Mouse (Mus musculus) heart, postnatal 4 days (tissue): ENCODE results near the gene Tmbim1. TPM values are rescaled to one million over a fixed set of nuclear protein-coding genes. Genes with fewer than 3 reads are reported as not detected.
"Not testable (repeated sequence)": the region's sequence is repeated elsewhere in the genome, so short reads cannot be mapped to it uniquely, and the experiment has no call there.

Experiments used
- DNase-seq: peaks from one replicate; pipeline ENCODE4 v3.0.0; 2021
- total RNA-seq, 2 experiments: library from RNA; stranded (reverse); gene quantifications; 2 replicates each; pipeline ENCODE4 v1.2.3; 2021

Gene Tmbim1
- total RNA-seq, 2 experiments from 2014 or later: 43.4 to 44.3 TPM

- DNase-seq: no peak
Measured at GRCm38 (mm10) chr1:74294733-74295455, 10.5 kb downstream of the Tmbim1 start.

- no peak for DNase-seq
Measured at GRCm38 (mm10) chr1:74294090-74294643, 11.3 kb downstream of the Tmbim1 start.

GRCm38 (mm10) chr1:74293306-74293960, 12.0 kb downstream of the Tmbim1 start:
- DNase-seq: no peak

GRCm38 (mm10) chr1:74292331-74293020, 12.9 kb downstream of the Tmbim1 start:
- DNase-seq: no peak

- peak; percentile 83 for DNase-seq
Measured at GRCm38 (mm10) chr1:74290141-74290540, 15.3 kb downstream of the Tmbim1 start.

GRCm38 (mm10) chr1:74289740-74290139, 15.7 kb downstream of the Tmbim1 start:
- no peak for DNase-seq

- no peak for DNase-seq
Measured at GRCm38 (mm10) chr1:74289248-74289647, 16.2 kb downstream of the Tmbim1 start.

GRCm38 (mm10) chr1:74288327-74288726, 17.1 kb downstream of the Tmbim1 start:
- DNase-seq: no peak

- DNase-seq: not testable (repeated sequence)
Measured at GRCm38 (mm10) chr1:74286869-74287607, 18.4 kb downstream of the Tmbim1 start.

- DNase-seq: no peak
Measured at GRCm38 (mm10) chr1:74285212-74286010, 20.0 kb downstream of the Tmbim1 start.

- DNase-seq: peak; percentile 100
Measured at GRCm38 (mm10) chr1:74284543-74285160, 20.8 kb downstream of the Tmbim1 start, which contains the start of the genes Aamp and Pnkd. TSS of gene Aamp (minus strand) at chr1:74284738. TSS of gene Pnkd (plus strand) at chr1:74284930.

GRCm38 (mm10) chr1:74283686-74284463, 21.5 kb downstream of the Tmbim1 start:
- peak; percentile 70 for DNase-seq

GRCm38 (mm10) chr1:74282896-74283625, 22.4 kb downstream of the Tmbim1 start:
- DNase-seq: no peak

GRCm38 (mm10) chr1:74281886-74282285, 23.5 kb downstream of the Tmbim1 start:
- DNase-seq: no peak

- DNase-seq: no peak
Measured at GRCm38 (mm10) chr1:74281372-74281771, 24.1 kb downstream of the Tmbim1 start.

- DNase-seq: no peak
Measured at GRCm38 (mm10) chr1:74280591-74281325, 24.7 kb downstream of the Tmbim1 start.

GRCm38 (mm10) chr1:74278988-74279387, 26.4 kb downstream of the Tmbim1 start:
- no peak for DNase-seq

- DNase-seq: no peak
Measured at GRCm38 (mm10) chr1:74278538-74278937, 26.9 kb downstream of the Tmbim1 start, which contains the start of gene Gpbar1. TSS of gene Gpbar1 (plus strand) at chr1:74278550.
